Mouse (Mus musculus): ENCODE measurements at regions not wholly inside any gene's neighbourhood (a gene's known extent, or its start where the extent isn't known, plus 50 kb on each side); places are given as distances from the start of the nearest gene placed in this dataset.
"Not testable (repeated sequence)": the region's sequence is repeated elsewhere in the genome, so short reads cannot be mapped to it uniquely, and the experiment has no call there.

- DNase-seq: no peak
Observed at GRCm38 (mm10) chr14:84610476-84610875, 167.1 kb downstream of the Pcdh17 start.

DNA sequence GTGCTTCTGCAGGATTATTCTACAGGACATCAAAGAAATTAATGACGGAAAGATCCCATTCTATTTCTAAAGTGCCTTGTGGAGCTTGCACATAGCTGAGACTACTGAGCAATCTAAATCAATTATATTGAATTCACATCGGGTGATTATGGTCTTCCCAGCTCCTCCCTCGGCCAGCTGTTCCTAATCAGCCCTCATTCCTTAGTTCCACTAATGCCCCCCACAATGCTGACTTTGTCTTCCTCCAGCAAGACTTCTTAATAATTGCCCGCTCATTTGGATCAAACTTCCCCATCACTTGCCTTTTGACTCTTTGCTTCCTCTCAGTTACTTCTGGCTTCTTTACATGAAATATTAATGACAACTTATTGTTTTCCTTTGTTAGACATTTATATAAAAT, 169.2 kb downstream of the Pcdh17 start:
- DNase-seq: no peak

GRCm38 (mm10) chr14:84645026-84645425, 201.7 kb downstream of the Pcdh17 start:
- DNase-seq: peak; percentile 1

GRCm38 (mm10) chr14:84645972-84646577, 202.7 kb downstream of the Pcdh17 start:
- no peak for DNase-seq

DNA sequence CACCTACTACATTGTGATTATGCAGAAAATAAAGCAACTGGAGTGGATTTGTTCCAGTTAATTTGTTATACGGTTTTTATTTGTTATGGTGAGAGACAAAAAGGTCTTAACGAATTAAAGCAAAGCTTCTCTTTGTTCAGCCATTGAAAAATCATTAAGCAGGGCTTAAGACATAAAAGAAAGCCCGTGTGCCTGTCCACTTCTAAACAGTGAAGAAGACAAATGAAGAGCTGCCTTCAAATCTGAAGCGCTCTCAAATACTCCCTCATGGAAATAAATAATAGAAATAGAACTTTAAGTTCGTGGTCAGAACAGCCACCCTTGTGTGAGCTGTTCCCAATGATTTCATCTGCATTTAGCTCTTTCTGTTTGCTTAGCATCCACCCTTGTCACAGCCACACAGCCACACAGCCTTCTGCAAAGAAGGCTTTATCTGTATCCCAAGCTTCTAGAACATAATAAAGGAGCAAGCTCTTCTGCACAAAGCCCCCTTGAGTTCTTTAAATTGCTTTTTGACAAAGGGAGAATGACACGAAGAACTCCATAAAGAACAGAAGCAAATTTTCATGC, 215.9 kb downstream of the Pcdh17 start:
- DNase-seq: no peak

DNA sequence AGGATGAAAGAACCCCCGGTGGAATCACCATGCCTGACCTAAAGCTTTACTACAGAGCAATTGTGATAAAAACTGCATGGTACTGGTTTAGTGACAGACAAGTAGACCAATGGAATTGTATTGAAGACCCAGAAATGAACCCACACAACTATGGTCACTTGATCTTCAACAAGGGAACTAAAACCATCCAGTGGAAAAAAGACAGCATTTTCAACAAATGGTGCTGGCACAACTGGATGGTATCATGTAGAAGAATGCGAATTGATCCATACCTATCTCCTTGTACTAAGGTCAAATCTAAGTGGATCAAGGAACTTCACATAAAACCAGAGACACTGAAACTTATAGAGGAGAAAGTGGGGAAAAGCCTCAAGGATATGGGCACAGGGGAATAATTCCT, 224.3 kb downstream of the Pcdh17 start:
- not testable (repeated sequence) for DNase-seq

GRCm38 (mm10) chr14:84671678-84672472, 228.5 kb downstream of the Pcdh17 start:
- no peak for DNase-seq

GRCm38 (mm10) chr14:84686848-84687247, 243.5 kb downstream of the Pcdh17 start:
- no peak for DNase-seq

DNA sequence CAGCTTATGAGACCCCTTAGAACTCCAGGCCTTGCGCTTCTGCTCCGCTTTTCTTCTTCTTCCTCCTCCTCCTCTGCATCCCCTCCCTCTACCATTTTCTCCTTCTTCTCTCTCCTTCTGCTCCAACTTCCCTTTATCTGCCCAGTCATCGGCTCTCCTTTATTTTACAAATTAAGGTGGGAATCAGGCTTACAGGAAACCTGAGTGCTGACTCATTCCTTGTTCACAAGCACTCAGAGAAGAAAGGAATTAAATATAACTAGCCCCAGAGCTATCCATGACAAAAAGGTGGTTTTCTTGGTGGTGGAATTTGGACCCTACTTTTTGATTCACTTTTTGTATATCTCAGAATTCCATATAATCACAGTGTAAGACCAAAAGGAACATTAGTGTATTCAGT, 247.4 kb downstream of the Pcdh17 start:
- DNase-seq: no peak

All from layer of hippocampus, adult 9-11 months (tissue).